Mouse (Mus musculus) adrenal gland (tissue): ENCODE results near the gene Podxl2.

Source experiments
- intact Hi-C: fragments of 180-260 bp; cut with DNase I; formaldehyde crosslinking; loops from one replicate; pipeline ENCODE4 v1.15.1; 2025
- long read RNA-seq, 2 experiments: library from polyadenylated mRNA; unstranded; transcript quantifications; one replicate each; pipeline ENCODE4 v2.0.0; 2020; ENCODE audit warnings: borderline replicate concordance in 1 of 2; ENCODE audit not compliant: insufficient replicate concordance in 1 of 2

The Podxl2 gene
- long read RNA-seq, experiment 1, transcript Podxl2-210 (8 exons, 2,065 nt) = major isoform, 29 of 33 reads
- long read RNA-seq, experiment 1, partial matches to known transcripts = 2 of 33 reads
- long read RNA-seq, experiment 1, other reads (novel, unspliced or antisense) = 1 of 33 reads
- long read RNA-seq, experiment 2, transcript Podxl2-210 (8 exons, 2,065 nt) = major isoform, 57 of 77 reads
- long read RNA-seq, experiment 2, partial matches to known transcripts = 8 of 77 reads
- long read RNA-seq, experiment 2, other reads (novel, unspliced or antisense) = 9 of 77 reads

DNA sequence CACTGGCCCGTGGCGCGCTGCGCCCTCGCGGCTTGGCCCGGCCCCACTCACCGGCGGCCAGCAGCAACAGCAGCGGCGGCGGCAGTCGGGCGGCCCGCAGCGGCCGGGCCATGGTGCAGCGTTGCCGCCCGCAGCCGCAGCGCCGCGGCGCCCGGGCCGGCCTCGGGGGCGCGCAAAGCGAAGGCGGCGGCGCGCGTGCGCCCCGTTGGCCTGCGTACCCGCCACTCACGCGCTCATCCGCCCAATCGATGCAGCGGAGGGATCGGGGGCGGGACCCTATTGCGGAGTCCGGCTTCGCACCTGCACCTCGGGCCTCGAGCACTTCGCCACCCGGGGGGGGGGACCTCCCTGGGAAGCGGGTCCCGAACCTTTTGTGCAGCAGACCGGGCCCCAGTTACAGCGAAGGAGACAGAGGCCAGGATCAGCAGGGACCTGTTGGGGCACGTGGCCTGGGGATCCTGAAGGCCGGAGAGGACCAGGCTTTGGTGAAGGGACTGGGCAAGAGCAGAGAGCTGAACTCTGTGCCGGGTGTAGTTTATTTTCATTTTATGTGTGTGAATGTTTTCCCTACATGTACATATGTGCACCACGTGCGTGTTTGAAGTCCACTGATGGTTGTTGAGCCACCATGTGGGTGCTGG, at the start of gene Podxl2:
Podxl2 (minus strand) TSS at position 177 of the 641 bp plus-strand sequence.
- intact Hi-C loops = no loop called here

GRCm38 (mm10) chr6:88918802-88919201, 44.0 kb upstream of the Podxl2 start:
- intact Hi-C loops = no loop called here

DNA sequence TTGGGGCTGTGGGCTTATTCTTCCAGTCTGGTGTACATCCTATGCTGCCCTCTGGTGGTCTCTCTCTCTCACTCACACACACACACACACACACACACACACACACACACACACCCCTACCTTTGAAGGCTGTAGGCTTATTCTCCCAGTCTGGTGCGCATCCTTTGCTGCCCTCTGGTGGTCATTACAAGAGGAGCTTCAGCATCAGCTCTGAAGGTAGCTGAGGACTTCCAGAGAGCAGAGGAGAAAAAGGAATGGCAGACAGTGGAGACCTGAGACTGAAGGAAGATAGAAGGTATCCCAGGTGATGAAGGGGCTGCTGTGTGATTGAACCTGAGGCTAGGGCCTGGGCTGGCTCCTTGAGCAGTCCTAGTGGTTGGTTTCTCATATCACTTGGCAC, 41.3 kb upstream of the Podxl2 start:
- intact Hi-C loops = no loop called here

DNA sequence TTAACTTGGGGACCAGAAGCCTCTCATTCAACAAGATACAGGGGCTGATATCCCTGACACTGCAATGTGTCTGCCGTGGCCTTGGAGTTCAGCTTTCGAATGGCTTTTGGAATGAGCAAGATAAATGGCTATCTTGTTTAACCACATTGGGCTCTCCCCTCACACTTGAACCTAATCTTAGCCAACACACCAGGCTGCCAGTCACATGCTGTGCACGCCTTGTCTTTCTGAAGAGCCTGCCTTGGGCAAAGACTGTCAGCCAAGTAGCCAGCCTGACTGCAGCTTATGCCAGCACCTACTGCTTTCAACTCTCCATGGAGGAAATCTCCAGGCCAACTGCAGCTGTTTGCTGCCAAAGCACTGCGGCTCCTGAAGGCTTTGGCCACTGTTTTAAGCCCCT, 40.7 kb upstream of the Podxl2 start:
- intact Hi-C loops = no loop called here

- intact Hi-C loops = loop anchor here (5.0 kb wide), 1 partner anchor 57 kb away; no protein-coding TSS in a partner anchor
Measured at GRCm38 (mm10) chr6:88914799-88915198, 40.0 kb upstream of the Podxl2 start.

DNA sequence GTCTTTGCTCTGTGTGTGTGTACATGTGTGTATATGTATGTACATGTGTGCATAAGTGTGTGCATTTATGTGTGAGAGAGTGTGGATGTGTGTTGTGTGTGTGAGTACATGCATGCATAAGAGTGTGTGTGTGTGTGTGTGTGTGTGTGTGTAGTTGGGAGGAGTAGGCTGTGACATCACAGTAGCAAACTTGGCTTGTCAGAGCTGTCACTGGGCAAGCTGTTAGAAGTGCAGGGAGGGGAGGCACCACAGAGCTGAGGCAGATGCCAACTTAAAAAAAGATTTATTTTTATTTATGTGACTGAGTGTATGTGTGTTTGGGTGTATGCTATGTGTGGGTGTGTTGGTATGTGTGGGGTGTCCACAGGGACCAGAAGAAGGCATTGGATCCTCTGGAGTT, 38.6 kb upstream of the Podxl2 start:
- intact Hi-C loops = loop anchor here (5.0 kb wide), 1 partner anchor 56 kb away; no protein-coding TSS in a partner anchor

GRCm38 (mm10) chr6:88913022-88913421, 38.2 kb upstream of the Podxl2 start:
- intact Hi-C loops = loop anchor here (5.0 kb wide), 1 partner anchor 56 kb away; no protein-coding TSS in a partner anchor

- intact Hi-C loops = no loop called here
Measured at GRCm38 (mm10) chr6:88909151-88909550, 34.3 kb upstream of the Podxl2 start.

- intact Hi-C loops = no loop called here
Measured at GRCm38 (mm10) chr6:88906369-88907108, 31.7 kb upstream of the Podxl2 start.

GRCm38 (mm10) chr6:88905042-88905441, 30.2 kb upstream of the Podxl2 start:
- intact Hi-C loops = no loop called here

GRCm38 (mm10) chr6:88904456-88904974, 29.7 kb upstream of the Podxl2 start:
- intact Hi-C loops = no loop called here

GRCm38 (mm10) chr6:88903708-88904107, 28.9 kb upstream of the Podxl2 start:
- intact Hi-C loops = no loop called here

DNA sequence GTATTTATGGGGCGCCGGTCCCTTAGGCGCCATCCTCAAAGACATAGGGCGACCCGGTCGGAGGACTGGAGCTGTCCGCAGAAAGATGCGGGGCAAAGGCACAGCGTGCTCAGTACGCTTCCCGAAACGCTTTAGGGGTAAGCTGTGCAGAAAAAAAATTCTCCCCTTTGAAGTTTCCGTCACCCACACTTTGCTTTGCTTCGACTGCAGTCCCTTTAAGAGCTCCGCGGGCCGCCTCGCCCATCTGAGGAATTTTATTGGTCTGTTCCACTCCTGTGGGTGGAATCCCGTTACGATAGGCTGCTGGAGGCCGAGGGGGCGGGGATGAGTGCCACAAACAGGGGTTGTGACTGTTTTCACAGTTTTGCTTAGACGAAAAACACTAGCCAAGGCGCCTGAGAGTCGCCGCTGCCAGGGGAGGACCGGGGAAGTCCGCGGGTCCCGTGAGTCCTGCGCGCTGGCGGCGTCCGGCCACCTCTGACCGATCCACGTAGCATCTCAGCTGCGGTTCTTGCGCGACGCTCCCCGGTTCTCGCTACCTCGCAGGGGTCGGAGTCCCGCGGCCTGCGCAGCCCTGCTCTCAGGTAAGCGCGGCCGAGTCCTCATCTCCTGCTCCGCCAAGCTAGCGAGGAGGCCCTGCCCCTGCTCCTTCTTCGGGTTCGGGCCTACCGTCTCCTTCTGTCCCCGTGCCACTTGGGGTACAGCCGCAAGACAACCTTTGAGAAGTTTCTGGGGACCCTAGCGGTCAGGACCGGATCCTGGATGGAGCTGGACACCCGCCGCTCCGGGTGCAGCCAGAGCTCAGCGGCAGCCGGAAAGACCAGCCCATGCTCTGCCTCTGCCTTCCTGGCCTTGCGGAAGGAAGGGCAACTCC, 27.3 kb upstream of the Podxl2 start, which contains the start of gene Tpra1:
Tpra1 (plus strand) TSS at position 305 of the 874 bp plus-strand sequence.
- intact Hi-C loops = no loop called here

GRCm38 (mm10) chr6:88901471-88901870, 26.6 kb upstream of the Podxl2 start:
- intact Hi-C loops = no loop called here

- intact Hi-C loops = no loop called here
Measured at GRCm38 (mm10) chr6:88899628-88900027, 24.8 kb upstream of the Podxl2 start.

- intact Hi-C loops = no loop called here
Measured at GRCm38 (mm10) chr6:88899086-88899485, 24.2 kb upstream of the Podxl2 start.

DNA sequence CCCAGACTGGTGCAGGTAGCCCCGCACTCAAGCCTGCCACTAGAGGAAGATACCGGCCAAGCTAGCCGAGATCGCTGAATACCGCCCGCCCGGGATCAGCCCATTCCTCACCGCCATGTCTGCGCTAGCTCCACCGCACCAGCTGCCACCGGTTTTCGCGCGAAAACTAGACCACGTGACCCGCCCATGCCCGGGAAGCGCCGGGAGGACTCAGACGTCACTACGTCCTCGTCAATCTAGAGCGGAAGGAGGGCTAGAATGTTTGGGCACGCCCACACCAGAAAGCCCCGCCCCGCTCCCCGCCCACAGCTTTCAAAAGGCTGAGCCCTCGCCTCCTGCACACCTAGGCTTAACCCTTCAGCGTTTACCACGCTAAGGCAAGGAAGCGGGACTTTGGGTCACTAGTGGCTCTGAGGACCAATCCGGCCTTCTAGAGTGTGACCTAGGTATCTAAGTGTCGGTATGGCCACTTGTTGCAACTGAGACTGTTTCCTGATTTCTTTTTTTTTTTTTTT, 23.7 kb upstream of the Podxl2 start, which contains the start of gene Mcm2:
Mcm2 (minus strand) TSS at position 247 of the 515 bp plus-strand sequence.
- intact Hi-C loops = no loop called here

DNA sequence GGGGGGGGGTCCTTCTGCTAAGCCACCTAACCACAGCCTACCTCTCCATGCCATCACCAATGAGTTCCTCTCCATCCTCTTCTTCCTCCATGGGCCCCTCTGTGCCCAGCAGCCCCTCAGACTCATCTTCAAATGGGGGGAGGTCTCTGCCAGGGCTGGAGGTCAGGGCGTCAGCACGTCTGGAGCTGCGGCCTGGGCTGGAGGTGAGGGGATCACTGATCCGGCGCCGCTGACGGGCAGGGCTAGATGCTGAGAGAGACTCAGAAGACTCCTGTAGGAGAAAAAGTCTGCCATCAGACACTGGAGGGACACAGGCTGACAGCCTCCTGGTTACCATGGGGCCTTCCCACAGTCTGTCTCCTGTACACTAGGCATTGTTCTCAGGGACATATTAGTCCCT, 22.4 kb upstream of the Podxl2 start:
- intact Hi-C loops = no loop called here

DNA sequence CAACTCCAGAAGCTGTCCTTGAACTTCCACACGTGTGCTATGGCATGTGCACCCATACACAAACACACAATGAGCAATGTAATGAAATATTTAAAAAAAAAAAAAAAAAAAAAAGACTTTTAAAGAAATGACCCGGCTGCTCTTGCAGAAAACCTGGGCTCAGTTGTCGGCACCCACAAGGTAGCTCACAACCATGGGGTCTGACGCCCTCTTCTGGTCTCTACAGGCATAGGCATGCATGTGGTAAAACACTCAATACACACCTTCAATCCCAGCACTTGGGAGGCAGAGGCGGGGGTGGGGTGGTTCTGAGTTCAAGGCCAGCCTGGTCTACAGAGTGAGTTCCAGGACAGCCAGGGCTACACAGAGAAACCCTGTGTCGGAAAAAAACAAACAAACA, 21.1 kb upstream of the Podxl2 start:
- intact Hi-C loops = no loop called here

- intact Hi-C loops = no loop called here
Measured at GRCm38 (mm10) chr6:88893559-88893958, 18.7 kb upstream of the Podxl2 start.
